Mouse (Mus musculus) limb, embryonic 11.5 days (tissue): Measurements from ENCODE around the gene Dhrs4. TPM values are rescaled to one million over a fixed set of nuclear protein-coding genes. Genes with fewer than 3 reads are reported as not detected.

ENCODE experiments used
- ATAC-seq: fragments of 200-750 bp; cut with Nextera tagmentation; 2 replicates; pipeline ENCODE4 v1.8.0; 2017; ENCODE audit warnings: low read depth; ENCODE audit not compliant: insufficient number of reproducible peaks, low FRiP score, low TSS enrichment
- DNase-seq: peaks from one replicate; pipeline ENCODE4 v3.0.0-alpha.2; 2015; ENCODE audit warnings: low spot score
- H3K27ac ChIP-seq: fragments of 300-500 bp; sonication (generic); replicated peaks from 2 replicates; pipeline ENCODE4 v1.5.1; 2014; ENCODE audit warnings: low read depth, mild to moderate bottlenecking, low read length
- H3K27me3 ChIP-seq: fragments of 300-500 bp; sonication (generic); 2 replicates; pipeline ENCODE4 v1.6.1; 2014; ENCODE audit warnings: mild to moderate bottlenecking, low read length, mixed read lengths; ENCODE audit not compliant: control insufficient read depth, insufficient read depth
- H3K36me3 ChIP-seq: fragments of 300-500 bp; sonication (generic); 2 replicates; pipeline ENCODE4 v1.6.1; 2014; ENCODE audit warnings: mild to moderate bottlenecking, low read length, moderate library complexity, mixed read lengths; ENCODE audit not compliant: control insufficient read depth, insufficient read depth
- H3K4me1 ChIP-seq: fragments of 300-500 bp; sonication (generic); 2 replicates; pipeline ENCODE4 v1.6.1; 2014; ENCODE audit warnings: low read length, mixed read lengths; ENCODE audit not compliant: control insufficient read depth, insufficient read depth
- H3K4me2 ChIP-seq: fragments of 300-500 bp; sonication (generic); 2 replicates; pipeline ENCODE4 v1.6.1; 2014; ENCODE audit warnings: low read depth, mild to moderate bottlenecking, moderate library complexity; ENCODE audit not compliant: severe bottlenecking
- H3K4me3 ChIP-seq: fragments of 300-500 bp; sonication (generic); 2 replicates; pipeline ENCODE4 v1.5.1; 2014; ENCODE audit warnings: low read depth, low read length
- H3K9ac ChIP-seq: fragments of 300-500 bp; sonication (generic); 2 replicates; pipeline ENCODE4 v1.6.1; 2014; ENCODE audit warnings: mild to moderate bottlenecking, low read length
- H3K9me3 ChIP-seq: fragments of 300-500 bp; sonication (generic); 2 replicates; pipeline ENCODE4 v1.6.1; 2016; ENCODE audit warnings: low read length; ENCODE audit not compliant: control insufficient read depth
- WGBS: fragments of 180-500 bp; shearing (Covaris S2); extraction: QIAGEN DNeasy Blood & Tissue Kit; methylation state at CpG from one replicate; pipeline ENCODE4 v1.1.7; 2014; 5-methylcytosine and 5-hydroxymethylcytosine counted together
- polyA plus RNA-seq: library from polyadenylated mRNA; unstranded; fragments of >200 nt; fragmentation: Nextera tagmentation; extraction: Ambion mirVana; gene quantifications from 2 replicates; pipeline ENCODE4 v1.2.1, GENCODE M21; 2014

Dhrs4 gene
- polyA plus RNA-seq, 1 experiment from 2014 or later: 49.4 TPM

DNA sequence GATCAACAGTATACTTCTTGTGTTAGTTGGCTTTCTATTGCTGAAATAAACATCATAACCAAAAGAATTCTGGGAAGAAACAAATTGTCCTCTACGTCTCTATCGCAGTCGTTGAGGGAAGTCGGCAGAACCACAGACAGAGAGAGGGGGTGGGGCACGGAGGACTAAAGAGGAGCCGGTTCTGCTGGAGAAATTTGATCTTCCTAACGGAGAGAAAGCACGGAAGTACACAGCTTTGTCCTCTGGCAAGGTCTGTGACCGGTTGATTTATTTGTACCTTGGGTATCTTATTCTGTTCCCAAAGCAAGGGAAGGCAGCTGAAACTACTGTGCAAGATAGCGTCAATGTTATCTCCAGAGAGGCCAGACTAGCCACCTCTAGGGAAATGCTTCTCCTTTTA is 7.8 kb upstream of the Dhrs4 start:
- no peak overlapping the region for H3K4me3 ChIP-seq

DNA sequence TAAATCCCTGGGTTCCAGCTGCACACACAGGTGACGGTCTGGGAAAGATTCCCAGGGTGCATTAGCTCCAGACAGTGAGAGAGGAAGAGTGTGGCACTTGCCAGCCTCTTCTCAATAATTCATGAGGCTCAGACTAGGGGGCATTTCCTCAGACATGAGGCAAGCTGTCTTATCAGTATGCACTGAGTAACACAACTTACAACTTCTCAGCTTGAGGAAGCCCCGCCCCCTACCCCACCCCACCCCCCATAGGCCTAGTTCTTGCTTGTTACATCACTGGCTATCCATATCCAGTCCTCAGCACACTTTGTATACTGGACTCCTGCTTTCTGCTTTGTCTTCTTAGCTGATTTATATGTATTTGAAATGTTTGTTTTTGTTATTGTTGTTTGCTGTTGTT is 2.9 kb upstream of the Dhrs4 start:
- DNase-seq (no peak), ATAC-seq (no peak)
- no peak overlapping the region for H3K27ac ChIP-seq
- no peaks in the 10 kb centered on the region for H3K9me3 ChIP-seq
- H3K4me1 ChIP-seq: no peaks in the 10 kb centered on the region
- no peak overlapping the region for H3K9ac ChIP-seq
- H3K27me3 ChIP-seq: no peaks in the 10 kb centered on the region
- no peak overlapping the region for H3K4me3 ChIP-seq
- no peaks in the 10 kb centered on the region for H3K36me3 ChIP-seq
- 63% methylated on average over 2 of the region's 2 CpGs for WGBS
- H3K4me2 ChIP-seq: no peak overlapping the region

More for the DNA sequence above, 7.8 kb upstream of the Dhrs4 start:
- Histone ChIP-seq H3K9ac (no peak overlapping the region), H3K27ac (no peak overlapping the region), H3K4me2 (no peak overlapping the region), H3K27me3 (no peaks in the 10 kb centered on the region), H3K36me3 (no peaks in the 10 kb centered on the region), H3K4me1 (no peaks in the 10 kb centered on the region), H3K9me3 (no peaks in the 10 kb centered on the region)
- ATAC-seq (no peak), DNase-seq (no peak)
- WGBS: 14% methylated on average over 10 of the region's 10 CpGs

DNA sequence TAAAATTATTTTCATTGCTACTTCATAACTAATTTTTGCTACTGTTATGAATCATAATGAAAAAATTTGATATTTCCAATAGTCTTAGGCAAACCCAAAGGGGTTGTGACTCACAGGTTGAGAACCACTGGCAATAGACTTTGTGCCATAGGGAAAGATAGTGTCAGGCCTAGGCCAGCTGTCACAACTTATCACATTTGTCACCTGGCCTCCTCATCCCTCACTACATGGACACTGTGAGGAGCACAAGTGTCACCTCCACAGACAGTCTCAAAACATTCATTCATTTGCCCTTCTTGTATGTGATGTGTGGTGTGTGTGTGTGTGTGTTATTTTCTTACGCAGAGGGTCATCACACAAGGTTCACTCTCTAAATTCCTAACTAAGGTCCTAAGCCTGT is 1.1 kb upstream of the Dhrs4 start:
- no peaks in the 10 kb centered on the region for H3K4me1 ChIP-seq

DNA sequence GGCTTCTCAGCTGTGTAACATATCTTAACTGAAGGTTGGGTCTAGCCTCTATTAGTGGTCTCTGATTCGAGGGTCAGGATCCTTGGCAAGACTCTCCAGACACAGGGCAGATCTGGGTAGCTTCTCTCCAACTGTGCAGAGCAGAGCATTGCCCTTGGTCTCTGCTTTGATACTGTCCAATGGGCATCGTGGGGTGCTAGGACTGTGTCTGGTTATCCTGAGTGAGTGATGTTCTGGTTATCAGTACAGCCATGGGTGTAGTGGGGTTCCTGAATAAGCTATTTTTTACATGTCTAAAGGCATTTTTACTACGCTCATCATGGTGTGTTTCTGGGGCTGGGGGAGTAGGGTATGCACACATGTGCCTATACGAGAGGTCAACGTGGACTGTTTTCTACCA is 729 bp upstream of the Dhrs4 start:
- Histone ChIP-seq H3K4me1 (no peaks in the 10 kb centered on the region), H3K4me2 (no peak overlapping the region), H3K4me3 (no peak overlapping the region; the same call in 1 of the 2 replicates), H3K9ac (no peak overlapping the region), H3K36me3 (no peaks in the 10 kb centered on the region), H3K9me3 (no peaks in the 10 kb centered on the region), H3K27ac (no peak overlapping the region), H3K27me3 (no peaks in the 10 kb centered on the region)
- 88% methylated on average over 5 of the region's 5 CpGs for WGBS
- DNase-seq: no peak
- no peak for ATAC-seq

More for the DNA sequence above, 1.1 kb upstream of the Dhrs4 start:
- no peak overlapping the region for H3K27ac ChIP-seq
- ATAC-seq: no peak
- DNase-seq: no peak
- H3K9ac ChIP-seq: no peak overlapping the region
- no peaks in the 10 kb centered on the region for H3K36me3 ChIP-seq
- 100% methylated on average over 1 of the region's 1 CpGs for WGBS
- no peaks in the 10 kb centered on the region for H3K9me3 ChIP-seq
- H3K4me3 ChIP-seq: no peak overlapping the region
- H3K27me3 ChIP-seq: no peaks in the 10 kb centered on the region
- H3K4me2 ChIP-seq: no peak overlapping the region

DNA sequence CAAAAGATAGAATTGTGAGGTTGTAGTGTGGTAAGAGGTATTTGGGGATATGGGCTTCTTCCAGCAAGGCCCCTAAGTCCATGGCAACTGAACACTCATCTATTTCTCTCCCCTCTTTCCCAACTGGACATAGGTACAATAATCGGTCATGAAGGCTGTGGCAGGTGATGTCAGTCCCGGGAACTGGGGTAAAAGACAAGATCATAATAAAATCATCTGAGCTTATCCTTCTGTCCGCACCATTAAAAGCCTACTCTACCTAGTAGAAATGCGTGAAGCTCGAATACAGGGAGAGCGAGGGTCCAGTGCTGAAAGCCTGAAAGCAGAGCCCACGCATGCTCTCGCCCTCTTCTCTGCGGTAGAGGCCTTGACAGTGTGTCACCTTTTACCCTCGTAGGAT is 1.1 kb downstream of the Dhrs4 start:
- Histone ChIP-seq H3K4me3 (no peak overlapping the region), H3K9ac (no peak overlapping the region), H3K27me3 (no peaks in the 10 kb centered on the region), H3K36me3 (no peaks in the 10 kb centered on the region), H3K27ac (no peak overlapping the region), H3K4me1 (no peaks in the 10 kb centered on the region), H3K9me3 (no peaks in the 10 kb centered on the region), H3K4me2 (no peak overlapping the region)
- WGBS: 91% methylated on average over 10 of the region's 10 CpGs
- ATAC-seq (no peak), DNase-seq (no peak)

GRCm38 (mm10) chr14:55484430-55485085 is 6.0 kb downstream of the Dhrs4 start:
- Histone ChIP-seq H3K27me3 (no peaks in the 10 kb centered on the region), H3K36me3 (no peaks in the 10 kb centered on the region), H3K4me1 (no peaks in the 10 kb centered on the region), H3K4me3 (no peak overlapping the region), H3K9me3 (no peaks in the 10 kb centered on the region), H3K27ac (no peak overlapping the region), H3K9ac (no peak overlapping the region), H3K4me2 (no peak overlapping the region)
- no peak for DNase-seq
- WGBS: 73% methylated on average over 5 of the region's 5 CpGs
- ATAC-seq: no peak

- H3K27me3 ChIP-seq: no peaks in the 10 kb centered on the region
- H3K9me3 ChIP-seq: no peaks in the 10 kb centered on the region
- no peak overlapping the region for H3K4me2 ChIP-seq
- no peak overlapping the region for H3K9ac ChIP-seq
- WGBS: 90% methylated on average over 8 of the region's 8 CpGs
- H3K27ac ChIP-seq: no peak overlapping the region
- DNase-seq: no peak
- H3K4me3 ChIP-seq: no peak overlapping the region
- ATAC-seq: no peak
- no peaks in the 10 kb centered on the region for H3K36me3 ChIP-seq
- peaks cover 3% of the 10 kb centered on the region; the same call in 1 of the 2 replicates for H3K4me1 ChIP-seq
Measured at GRCm38 (mm10) chr14:55486836-55487235, 8.3 kb downstream of the Dhrs4 start.

DNA sequence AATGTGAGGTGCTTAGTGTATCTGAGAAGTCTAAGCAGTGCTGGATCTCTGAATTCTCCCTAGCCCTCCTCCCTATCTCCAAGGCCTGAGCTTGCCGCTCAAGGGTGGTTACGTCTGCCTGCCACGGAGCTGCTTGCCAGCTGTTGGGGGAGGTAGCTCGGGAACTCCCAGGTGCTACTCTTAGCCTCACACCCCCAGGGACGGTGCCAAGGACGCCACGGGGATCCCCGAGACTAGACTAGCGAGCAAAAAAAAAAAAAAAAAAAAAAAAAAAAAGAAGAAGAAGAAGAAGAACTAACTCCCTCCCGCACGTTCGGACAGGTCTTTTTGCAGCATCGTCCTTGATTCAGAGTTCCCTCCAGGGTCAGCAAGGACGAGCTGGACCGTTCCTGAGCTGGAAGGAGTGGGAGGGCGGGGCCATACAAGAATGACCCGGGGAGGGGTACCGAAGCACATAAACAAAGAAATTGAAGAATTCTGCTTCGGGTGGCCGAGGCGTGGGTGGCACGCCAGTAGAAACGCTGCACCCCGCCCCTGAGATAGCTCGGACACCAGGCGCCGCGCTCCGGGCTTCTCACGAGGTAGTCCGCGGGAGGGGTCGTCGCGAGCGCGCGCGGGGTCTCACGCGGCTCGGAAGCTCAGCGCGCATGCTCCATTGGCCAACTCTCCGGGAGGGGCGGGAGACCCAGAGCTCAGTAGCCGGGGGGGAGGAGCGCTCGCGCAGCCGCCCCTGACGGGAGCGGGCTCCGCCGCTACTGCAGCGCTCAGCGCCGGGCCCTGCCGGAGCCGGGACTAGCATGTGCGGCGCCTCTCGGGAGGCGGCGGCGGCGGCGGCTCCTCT is 12.0 kb downstream of the Dhrs4 start, which contains the start of gene Carmil3:
Carmil3 (plus strand) TSS at position 291 of the 841 bp plus-strand sequence.
- H3K27me3 ChIP-seq: no peaks in the 10 kb centered on the region
- H3K36me3 ChIP-seq: no peaks in the 10 kb centered on the region
- ATAC-seq: peak; percentile 71
- H3K27ac ChIP-seq: no peak within 1 kb of the TSS; the same call in 1 of the 2 replicates
- peak within 1 kb of the TSS; percentile 67 for H3K4me3 ChIP-seq
- peak within 1 kb of the TSS; percentile 97 for H3K4me2 ChIP-seq
- H3K4me1 ChIP-seq: peaks cover 3% of the 10 kb centered on the region; the same call in 1 of the 2 replicates
- peak within 1 kb of the TSS; percentile 72 for H3K9ac ChIP-seq
- peak; percentile 81 for DNase-seq
- under 1% methylated on average over 52 of the region's 68 CpGs for WGBS
- H3K9me3 ChIP-seq: no peaks in the 10 kb centered on the region
